Mouse (Mus musculus) heart, embryonic 12.5 days (tissue): ENCODE data around the gene Cdr2l. TPM values are rescaled to one million over a fixed set of nuclear protein-coding genes. Genes with fewer than 3 reads are reported as not detected.

Source experiments
- polyA plus RNA-seq: library from polyadenylated mRNA; unstranded; fragments of >200 nt; fragmentation: Nextera tagmentation; extraction: Ambion mirVana; gene quantifications from 2 replicates; pipeline ENCODE4 v1.2.1, GENCODE M21; 2016

Gene Cdr2l
- polyA plus RNA-seq, 1 experiment from 2014 or later, result 9.5 TPM

Other genes starting within 250 kb of the Cdr2l start
- 0.09 and 0.10 TPM in 2 replicates for gene Cd300lf, start 247.9 kb upstream of the Cdr2l start, polyA plus RNA-seq
- gene Slc9a3r1, start 218.6 kb upstream of the Cdr2l start, polyA plus RNA-seq, result 21.0 and 22.2 TPM in 2 replicates
- 8.4 TPM in 2 replicates for gene Tmem104, start 194.4 kb upstream of the Cdr2l start, polyA plus RNA-seq
- 13.1 and 13.3 TPM in 2 replicates for gene Nat9, start 194.1 kb upstream of the Cdr2l start, polyA plus RNA-seq
- gene Grin2c, start 114.7 kb upstream of the Cdr2l start, polyA plus RNA-seq, result 0.15 and 0.21 TPM in 2 replicates
- gene Fdxr, start 104.9 kb upstream of the Cdr2l start, polyA plus RNA-seq, result 11.3 and 12.3 TPM in 2 replicates
- 0.51 and 0.86 TPM in 2 replicates for gene Fads6, start 84.3 kb upstream of the Cdr2l start, polyA plus RNA-seq
- gene Otop2, start 74.8 kb upstream of the Cdr2l start, polyA plus RNA-seq, result not detected in 2 replicates
- 0.06 and 0.08 TPM in 2 replicates for gene Ush1g, start 59.9 kb upstream of the Cdr2l start, polyA plus RNA-seq
- gene Otop3, start 47.2 kb upstream of the Cdr2l start, polyA plus RNA-seq, result not detected in 2 replicates
- gene Hid1, start 14.2 kb upstream of the Cdr2l start, polyA plus RNA-seq, result 6.0 and 7.4 TPM in 2 replicates
- 156 and 162 TPM in 2 replicates for gene Mrpl58, start 21.8 kb downstream of the Cdr2l start, polyA plus RNA-seq
- 1,576 and 1,627 TPM in 2 replicates for gene Atp5h, start 38.0 kb downstream of the Cdr2l start, polyA plus RNA-seq
- 16.0 and 17.5 TPM in 2 replicates for gene Kctd2, start 38.2 kb downstream of the Cdr2l start, polyA plus RNA-seq
- gene Trim80, start 58.6 kb downstream of the Cdr2l start, polyA plus RNA-seq, result 0.19 and 0.35 TPM in 2 replicates
- 0.17 TPM in 1 of 2 replicates, not detected in the other for gene Slc16a5, start 80.6 kb downstream of the Cdr2l start, polyA plus RNA-seq
- gene Armc7, start 93.8 kb downstream of the Cdr2l start, polyA plus RNA-seq, result 5.8 and 6.4 TPM in 2 replicates
- gene Nt5c, start 109.9 kb downstream of the Cdr2l start, polyA plus RNA-seq, result 56.2 and 58.2 TPM in 2 replicates
- 413 and 440 TPM in 2 replicates for gene Jpt1, start 132.5 kb downstream of the Cdr2l start, polyA plus RNA-seq
- 673 and 675 TPM in 2 replicates for gene Sumo2, start 154.4 kb downstream of the Cdr2l start, polyA plus RNA-seq
- 117 and 132 TPM in 2 replicates for gene Nup85, start 182.5 kb downstream of the Cdr2l start, polyA plus RNA-seq
- gene Mrps7, start 222.0 kb downstream of the Cdr2l start, polyA plus RNA-seq, result 90.4 and 95.4 TPM in 2 replicates
- 19.2 and 21.9 TPM in 2 replicates for gene Gga3, start 222.1 kb downstream of the Cdr2l start, polyA plus RNA-seq
- gene Mif4gd, start 231.1 kb downstream of the Cdr2l start, polyA plus RNA-seq, result 20.9 and 22.0 TPM in 2 replicates
- 39.9 and 42.1 TPM in 2 replicates for gene Slc25a19, start 246.4 kb downstream of the Cdr2l start, polyA plus RNA-seq